Mouse (Mus musculus) testis, adult 2 months (tissue): ENCODE data around the gene Olfr763.

Experiments
- CTCF ChIP-seq: fragments of 200-500 bp; IDR thresholded peaks from 2 replicates; pipeline ENCODE4 v1.5.1; 2012; ENCODE audit warnings: low read depth, mild to moderate bottlenecking, inconsistent platforms, low read length, moderate library complexity; ENCODE audit not compliant: control insufficient read depth, insufficient read depth, insufficient replicate concordance
- POLR2A ChIP-seq: fragments of 200-500 bp; IDR thresholded peaks from 2 replicates; pipeline ENCODE4 v1.6.1; 2012; ENCODE audit warnings: low read depth, mild to moderate bottlenecking, inconsistent platforms, low read length, moderate library complexity; ENCODE audit not compliant: control insufficient read depth

DNA sequence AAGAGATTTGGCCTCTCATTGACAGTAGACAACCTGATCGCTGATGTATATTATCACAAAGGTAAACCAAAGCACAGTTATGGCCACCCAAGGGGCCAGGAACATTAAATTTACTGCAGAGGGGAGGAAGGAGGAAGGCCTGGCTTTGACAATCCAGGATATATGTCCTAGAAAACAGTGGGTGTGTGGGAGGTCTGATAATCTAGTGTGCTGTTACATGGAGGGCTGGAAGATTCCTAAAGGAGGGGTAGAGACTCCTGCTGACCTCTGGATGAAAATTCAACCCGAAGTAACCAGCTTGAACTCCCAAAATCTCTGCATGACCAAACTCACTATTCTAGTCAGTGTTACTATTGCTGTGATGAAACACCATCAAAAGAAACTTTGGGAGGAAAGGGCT is 17.8 kb downstream of the Olfr763 start:
- TF ChIP-seq CTCF (no peak), POLR2A (no peak)
